Mouse (Mus musculus) lung, embryonic 15.5 days (tissue): ENCODE results near the gene Lingo1. TPM values are rescaled to one million over a fixed set of nuclear protein-coding genes. Genes with fewer than 3 reads are reported as not detected.

Experiments used
- ATAC-seq: fragments of 200-750 bp; cut with Nextera tagmentation; 2 replicates; pipeline ENCODE4 v1.8.0; 2017; ENCODE audit warnings: moderate number of reproducible peaks, borderline replicate concordance; ENCODE audit not compliant: low FRiP score, low TSS enrichment; ENCODE audit errors: extremely low read depth
- H3K27ac ChIP-seq: fragments of 300-500 bp; sonication (generic); 2 replicates; pipeline ENCODE4 v1.5.1; 2015; ENCODE audit warnings: moderate library complexity, mild to moderate bottlenecking, inconsistent platforms
- H3K27me3 ChIP-seq: fragments of 300-500 bp; sonication (generic); 2 replicates; pipeline ENCODE4 v1.6.1; 2015; ENCODE audit warnings: inconsistent platforms
- H3K36me3 ChIP-seq: fragments of 300-500 bp; sonication (generic); 2 replicates; pipeline ENCODE4 v1.6.1; 2015; ENCODE audit warnings: inconsistent platforms
- H3K4me1 ChIP-seq: fragments of 300-500 bp; sonication (generic); 2 replicates; pipeline ENCODE4 v1.6.1; 2015; ENCODE audit warnings: inconsistent platforms
- H3K4me2 ChIP-seq: fragments of 300-500 bp; sonication (generic); 2 replicates; pipeline ENCODE4 v1.6.1; 2015; ENCODE audit warnings: inconsistent platforms, mild to moderate bottlenecking, moderate library complexity
- H3K4me3 ChIP-seq: fragments of 300-500 bp; sonication (generic); 2 replicates; pipeline ENCODE4 v1.5.1; 2015; ENCODE audit warnings: mild to moderate bottlenecking, inconsistent platforms
- H3K9ac ChIP-seq: fragments of 300-500 bp; sonication (generic); 2 replicates; pipeline ENCODE4 v1.6.1; 2015; ENCODE audit warnings: inconsistent platforms
- H3K9me3 ChIP-seq: fragments of 300-500 bp; sonication (generic); 2 replicates; pipeline ENCODE4 v1.6.1; 2016; ENCODE audit warnings: inconsistent platforms
- WGBS: fragments of 180-500 bp; shearing (Covaris S2); methylation state at CpG from one replicate; pipeline ENCODE4 v1.1.7; 2015; 5-methylcytosine and 5-hydroxymethylcytosine counted together
- polyA plus RNA-seq: library from polyadenylated mRNA; unstranded; fragments of >200 nt; fragmentation: Nextera tagmentation; extraction: Ambion mirVana; gene quantifications from 2 replicates; pipeline ENCODE4 v1.2.1, GENCODE M21; 2015

The Lingo1 gene
- polyA plus RNA-seq, 1 experiment from 2014 or later = 4.1 TPM

GRCm38 (mm10) chr9:56605443-56605806 lies 190.8 kb downstream of the Lingo1 start:
- ATAC-seq = no peak
- no peak overlapping the region for H3K4me3 ChIP-seq
- H3K4me1 ChIP-seq = peaks cover 6% of the 10 kb centered on the region; the same call in 1 of the 2 replicates
- no peak overlapping the region for H3K4me2 ChIP-seq
- H3K36me3 ChIP-seq = no peaks in the 10 kb centered on the region
- H3K27ac ChIP-seq = no peak overlapping the region
- H3K9ac ChIP-seq = no peak overlapping the region
- no peaks in the 10 kb centered on the region for H3K9me3 ChIP-seq
- no peaks in the 10 kb centered on the region for H3K27me3 ChIP-seq

DNA sequence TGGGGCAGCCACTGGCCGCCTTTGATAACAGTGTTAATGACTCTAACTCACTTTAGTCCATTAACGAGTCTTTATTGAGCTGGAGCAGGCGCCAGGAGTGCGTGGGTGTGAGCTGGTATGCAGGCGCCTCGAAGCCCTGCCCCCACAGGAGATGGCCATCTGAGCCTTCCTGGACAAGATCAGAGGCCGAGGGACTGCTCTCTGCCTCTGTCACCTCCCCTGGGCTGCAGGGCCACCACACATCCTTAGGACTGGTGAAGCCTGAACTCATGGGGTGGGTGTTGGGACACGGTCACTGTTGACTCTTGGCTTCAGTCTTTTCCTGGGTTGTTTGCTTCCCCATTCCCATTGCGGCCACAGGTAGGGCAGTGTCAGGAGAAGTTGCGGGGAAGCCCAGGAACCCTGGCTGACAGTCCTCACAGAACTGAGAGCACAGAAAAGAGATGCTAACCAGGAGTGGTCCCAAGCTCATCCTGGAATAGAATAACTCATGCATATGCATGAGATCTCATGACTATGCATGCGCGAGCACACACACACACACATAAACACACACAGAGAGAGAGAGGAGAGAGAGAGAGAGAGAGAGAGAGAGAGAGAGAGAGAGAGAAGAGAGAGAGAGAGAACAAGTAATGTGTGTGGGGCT lies 191.3 kb downstream of the Lingo1 start:
- Histone ChIP-seq H3K4me2 (no peak overlapping the region; the same call in 1 of the 2 replicates), H3K36me3 (no peaks in the 10 kb centered on the region), H3K27ac (no peak overlapping the region), H3K4me3 (no peak overlapping the region), H3K9ac (no peak overlapping the region), H3K4me1 (peaks cover 6% of the 10 kb centered on the region; the same call in 1 of the 2 replicates), H3K27me3 (no peaks in the 10 kb centered on the region), H3K9me3 (no peaks in the 10 kb centered on the region)
- ATAC-seq = no peak
- 29% methylated on average over 12 of the region's 12 CpGs for WGBS

GRCm38 (mm10) chr9:56600655-56601054 lies 195.6 kb downstream of the Lingo1 start:
- WGBS = 55% methylated on average over 11 of the region's 11 CpGs
- H3K4me3 ChIP-seq = no peak overlapping the region

GRCm38 (mm10) chr9:56592639-56593038 lies 203.6 kb downstream of the Lingo1 start:
- Histone ChIP-seq H3K4me2 (no peak overlapping the region), H3K36me3 (no peaks in the 10 kb centered on the region), H3K4me3 (no peak overlapping the region), H3K4me1 (no peaks in the 10 kb centered on the region), H3K9me3 (no peaks in the 10 kb centered on the region), H3K9ac (no peak overlapping the region), H3K27me3 (no peaks in the 10 kb centered on the region), H3K27ac (no peak overlapping the region)
- no peak for ATAC-seq
- WGBS = 80% methylated on average over 7 of the region's 7 CpGs

More at GRCm38 (mm10) chr9:56600655-56601054, 195.6 kb downstream of the Lingo1 start:
- H3K9me3 ChIP-seq = no peaks in the 10 kb centered on the region
- no peak overlapping the region for H3K4me2 ChIP-seq
- no peaks in the 10 kb centered on the region for H3K27me3 ChIP-seq
- no peaks in the 10 kb centered on the region for H3K36me3 ChIP-seq
- no peak for ATAC-seq
- H3K9ac ChIP-seq = no peak overlapping the region
- peaks cover 6% of the 10 kb centered on the region; the same call in 1 of the 2 replicates for H3K4me1 ChIP-seq
- no peak overlapping the region for H3K27ac ChIP-seq

DNA sequence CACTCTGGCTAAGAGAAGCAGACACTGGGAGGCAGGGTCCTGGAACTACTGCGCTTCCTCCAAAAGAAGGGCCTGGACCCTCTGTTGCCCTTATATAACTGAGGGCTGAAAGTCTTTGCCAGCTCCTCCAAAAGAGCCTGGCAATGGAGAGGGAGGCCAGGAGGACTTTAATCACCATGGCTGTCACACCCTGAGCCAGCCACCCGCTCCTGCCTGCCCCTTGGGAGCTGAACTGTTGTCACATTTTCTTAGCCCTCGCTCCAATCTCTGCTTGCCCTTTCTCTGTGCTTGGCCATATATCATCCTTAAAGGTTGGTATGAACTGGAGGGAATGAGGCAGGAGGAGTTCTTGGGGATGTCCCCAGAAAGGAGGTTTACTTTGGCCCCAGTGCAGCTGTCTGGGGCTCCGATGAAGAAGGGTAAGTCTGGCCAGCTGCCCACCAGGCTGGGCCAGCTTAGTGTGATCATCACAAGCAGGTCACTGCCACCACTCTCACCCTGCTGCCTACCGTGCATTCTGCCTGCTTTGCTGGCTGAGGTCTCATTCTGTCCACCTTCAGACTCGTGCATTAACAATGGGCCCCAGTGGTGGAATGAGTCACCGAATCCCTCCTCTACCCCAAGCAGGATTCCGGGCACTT lies 204.9 kb downstream of the Lingo1 start:
- no peak overlapping the region for H3K27ac ChIP-seq
- 70% methylated on average over 8 of the region's 8 CpGs for WGBS
- no peaks in the 10 kb centered on the region for H3K9me3 ChIP-seq
- no peak overlapping the region for H3K4me2 ChIP-seq
- H3K36me3 ChIP-seq = no peaks in the 10 kb centered on the region
- H3K9ac ChIP-seq = no peak overlapping the region
- ATAC-seq = no peak
- no peaks in the 10 kb centered on the region for H3K4me1 ChIP-seq
- no peak overlapping the region for H3K4me3 ChIP-seq
- H3K27me3 ChIP-seq = no peaks in the 10 kb centered on the region

GRCm38 (mm10) chr9:56589762-56590161 lies 206.5 kb downstream of the Lingo1 start:
- WGBS = 55% methylated on average over 5 of the region's 5 CpGs
- no peak for ATAC-seq

DNA sequence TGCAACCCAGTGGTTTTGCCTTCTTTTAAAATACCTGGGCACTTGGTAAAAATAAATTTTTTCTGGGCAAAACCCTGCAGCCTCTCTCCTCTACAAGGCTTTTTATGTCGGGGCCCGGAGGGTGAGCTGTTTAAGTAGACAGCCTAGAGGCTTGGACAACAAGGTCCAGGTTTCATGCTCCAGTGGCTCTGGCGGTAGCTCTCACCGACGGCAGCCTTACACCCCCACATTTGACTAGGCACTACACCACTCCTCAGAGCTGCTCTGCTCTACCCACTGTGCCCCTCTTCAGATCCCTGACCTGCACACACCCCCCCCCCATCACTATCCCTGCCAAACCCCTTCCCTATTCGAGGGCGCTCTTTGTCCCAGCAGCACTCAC lies 212.2 kb downstream of the Lingo1 start:
- ATAC-seq = no peak
- no peaks in the 10 kb centered on the region for H3K9me3 ChIP-seq
- H3K9ac ChIP-seq = no peak overlapping the region
- 0 out of 2 replicates have a peak, but pooled peaks cover 4% of the 10 kb centered on the region for H3K4me1 ChIP-seq
- H3K4me2 ChIP-seq = no peak overlapping the region
- no peak overlapping the region for H3K27ac ChIP-seq
- 57% methylated on average over 7 of the region's 7 CpGs for WGBS
- H3K27me3 ChIP-seq = no peaks in the 10 kb centered on the region
- no peak overlapping the region for H3K4me3 ChIP-seq
- H3K36me3 ChIP-seq = no peaks in the 10 kb centered on the region

More at GRCm38 (mm10) chr9:56589762-56590161, 206.5 kb downstream of the Lingo1 start:
- no peaks in the 10 kb centered on the region for H3K27me3 ChIP-seq
- no peak overlapping the region for H3K4me2 ChIP-seq
- no peaks in the 10 kb centered on the region for H3K36me3 ChIP-seq
- no peaks in the 10 kb centered on the region for H3K4me1 ChIP-seq
- H3K27ac ChIP-seq = no peak overlapping the region
- H3K9me3 ChIP-seq = no peaks in the 10 kb centered on the region
- no peak overlapping the region for H3K9ac ChIP-seq
- no peak overlapping the region for H3K4me3 ChIP-seq

DNA sequence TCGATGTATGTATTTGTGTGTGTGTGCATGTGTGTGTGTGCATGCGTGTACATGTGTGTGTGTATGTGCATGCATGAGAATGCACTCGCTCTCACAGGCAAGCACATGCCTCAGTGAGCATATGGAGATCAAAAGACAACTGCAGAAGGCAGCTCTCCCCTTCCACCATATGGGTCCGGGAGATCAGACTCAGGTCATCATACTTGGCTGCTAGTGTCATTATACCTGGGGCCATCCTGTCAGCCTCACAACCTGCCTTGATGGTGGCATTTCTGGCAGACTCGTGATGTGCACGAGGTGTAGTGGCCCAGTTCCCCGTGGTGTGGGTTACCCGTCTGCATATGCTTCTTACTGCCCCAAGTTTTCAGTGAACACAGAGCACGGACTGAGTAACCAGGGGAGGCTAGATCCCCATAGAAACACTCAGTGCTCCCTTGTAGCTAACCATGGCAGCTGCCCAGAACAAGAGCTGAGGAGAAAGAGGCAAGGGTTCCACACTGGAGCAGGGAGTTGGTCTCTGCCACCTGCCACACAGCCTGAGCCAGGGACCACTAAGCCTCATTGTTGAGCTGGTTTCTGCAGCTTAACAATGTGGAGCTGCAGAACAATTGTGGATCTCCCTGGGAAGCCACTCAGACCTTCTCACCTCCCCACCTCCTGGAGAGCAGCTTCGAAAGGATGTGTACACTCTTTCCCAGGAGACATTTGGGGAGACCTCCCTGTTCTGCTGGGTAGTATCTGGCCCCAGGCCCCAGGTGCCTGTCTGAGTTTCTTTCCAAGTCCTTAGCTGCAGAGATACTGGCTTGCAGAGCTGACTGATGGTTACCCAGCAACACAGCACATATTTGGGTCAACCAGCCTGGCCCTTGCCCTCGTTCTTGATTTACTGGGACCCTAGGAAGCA lies 212.9 kb downstream of the Lingo1 start:
- 66% methylated on average over 11 of the region's 11 CpGs for WGBS
- 0 out of 2 replicates have a peak, but pooled peaks cover 4% of the 10 kb centered on the region for H3K4me1 ChIP-seq

GRCm38 (mm10) chr9:56582628-56583027 lies 213.6 kb downstream of the Lingo1 start:
- no peaks in the 10 kb centered on the region for H3K36me3 ChIP-seq
- no peaks in the 10 kb centered on the region for H3K9me3 ChIP-seq
- H3K4me2 ChIP-seq = no peak overlapping the region
- H3K4me3 ChIP-seq = no peak overlapping the region
- 0 out of 2 replicates have a peak, but pooled peaks cover 4% of the 10 kb centered on the region for H3K4me1 ChIP-seq
- 38% methylated on average over 8 of the region's 8 CpGs for WGBS
- no peaks in the 10 kb centered on the region for H3K27me3 ChIP-seq
- H3K9ac ChIP-seq = no peak overlapping the region
- ATAC-seq = no peak
- no peak overlapping the region for H3K27ac ChIP-seq

More for the DNA sequence above, 212.9 kb downstream of the Lingo1 start:
- H3K27ac ChIP-seq = no peak overlapping the region
- H3K27me3 ChIP-seq = no peaks in the 10 kb centered on the region
- H3K9me3 ChIP-seq = no peaks in the 10 kb centered on the region
- H3K4me2 ChIP-seq = no peak overlapping the region
- no peaks in the 10 kb centered on the region for H3K36me3 ChIP-seq
- ATAC-seq = no peak
- H3K4me3 ChIP-seq = no peak overlapping the region
- no peak overlapping the region for H3K9ac ChIP-seq

DNA sequence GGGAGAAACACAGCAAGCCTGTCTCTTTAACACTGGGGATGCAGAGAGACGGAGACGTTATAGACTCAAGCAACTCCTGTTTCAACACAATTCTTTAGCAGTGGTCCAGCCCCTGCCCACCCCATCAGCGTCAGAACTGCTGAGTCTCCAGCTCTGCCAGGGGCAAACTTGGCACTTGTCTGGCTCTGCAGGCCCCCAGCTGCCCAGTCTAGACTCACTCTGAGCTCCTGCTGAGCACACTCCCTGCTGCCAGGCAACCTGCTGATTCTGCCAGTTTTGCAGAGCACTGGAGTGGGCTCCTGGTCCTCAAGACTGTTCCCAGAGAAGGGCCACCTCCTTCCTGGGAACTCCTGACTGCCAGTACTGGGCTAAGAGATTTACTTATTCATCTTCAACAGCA lies 214.6 kb downstream of the Lingo1 start:
- no peaks in the 10 kb centered on the region for H3K9me3 ChIP-seq
- ATAC-seq = no peak
- 42% methylated on average over 3 of the region's 3 CpGs for WGBS
- no peaks in the 10 kb centered on the region for H3K27me3 ChIP-seq
- H3K27ac ChIP-seq = no peak overlapping the region
- H3K9ac ChIP-seq = no peak overlapping the region
- H3K4me2 ChIP-seq = no peak overlapping the region
- H3K4me3 ChIP-seq = no peak overlapping the region
- no peaks in the 10 kb centered on the region for H3K36me3 ChIP-seq
- H3K4me1 ChIP-seq = 0 out of 2 replicates have a peak, but pooled peaks cover 4% of the 10 kb centered on the region

DNA sequence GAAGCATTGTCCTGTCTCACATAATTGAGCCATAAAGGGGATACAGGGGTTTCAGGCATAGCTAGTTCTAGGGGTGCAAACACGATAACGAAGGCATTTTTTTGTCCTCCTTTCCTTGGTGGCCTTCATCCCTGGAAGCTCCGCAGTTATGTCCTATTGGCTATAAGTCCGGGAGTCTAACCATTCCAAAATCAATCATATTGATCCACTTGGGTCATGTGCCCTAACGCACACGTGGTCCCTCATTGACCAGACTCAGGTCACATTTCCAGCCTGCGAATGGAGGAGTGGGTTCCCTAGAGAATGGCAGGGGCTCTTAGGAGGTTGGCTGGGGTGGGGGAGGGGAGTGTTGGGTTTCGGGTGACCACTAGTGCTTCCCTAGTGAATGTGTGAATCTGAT lies 215.3 kb downstream of the Lingo1 start:
- WGBS = 62% methylated on average over 8 of the region's 8 CpGs
- H3K4me2 ChIP-seq = no peak overlapping the region

More for the DNA sequence above, 215.3 kb downstream of the Lingo1 start:
- H3K9me3 ChIP-seq = no peaks in the 10 kb centered on the region
- H3K27me3 ChIP-seq = no peaks in the 10 kb centered on the region
- H3K9ac ChIP-seq = no peak overlapping the region
- no peaks in the 10 kb centered on the region for H3K36me3 ChIP-seq
- ATAC-seq = no peak
- H3K27ac ChIP-seq = no peak overlapping the region
- H3K4me1 ChIP-seq = 0 out of 2 replicates have a peak, but pooled peaks cover 4% of the 10 kb centered on the region
- no peak overlapping the region for H3K4me3 ChIP-seq
